Mouse (Mus musculus) WW6 (cell line): ENCODE results near the gene Glmn.

ENCODE experiments used
- DNase-seq: peaks from one replicate; pipeline ENCODE4 v3.0.0-alpha.2; 2013; ENCODE audit warnings: low read depth, low spot score

Gene Glmn

GRCm38 (mm10) chr5:107518602-107519001 is 79.1 kb downstream of the Glmn start:
- DNase-seq, result no peak

- no peak for DNase-seq
Measured at GRCm38 (mm10) chr5:107516087-107516486, 81.6 kb downstream of the Glmn start.

GRCm38 (mm10) chr5:107515453-107515852 is 82.2 kb downstream of the Glmn start:
- no peak for DNase-seq

- no peak for DNase-seq
Measured at GRCm38 (mm10) chr5:107513583-107513982, 84.1 kb downstream of the Glmn start.

GRCm38 (mm10) chr5:107511326-107511725 is 86.4 kb downstream of the Glmn start:
- DNase-seq, result no peak

GRCm38 (mm10) chr5:107510503-107510902 is 87.2 kb downstream of the Glmn start:
- DNase-seq, result no peak

GRCm38 (mm10) chr5:107507321-107507720 is 90.4 kb downstream of the Glmn start, which contains the start of gene Gm42669:
Gene Gm42669 (plus strand): TSS chr5:107507621.
- DNase-seq, result no peak

DNA sequence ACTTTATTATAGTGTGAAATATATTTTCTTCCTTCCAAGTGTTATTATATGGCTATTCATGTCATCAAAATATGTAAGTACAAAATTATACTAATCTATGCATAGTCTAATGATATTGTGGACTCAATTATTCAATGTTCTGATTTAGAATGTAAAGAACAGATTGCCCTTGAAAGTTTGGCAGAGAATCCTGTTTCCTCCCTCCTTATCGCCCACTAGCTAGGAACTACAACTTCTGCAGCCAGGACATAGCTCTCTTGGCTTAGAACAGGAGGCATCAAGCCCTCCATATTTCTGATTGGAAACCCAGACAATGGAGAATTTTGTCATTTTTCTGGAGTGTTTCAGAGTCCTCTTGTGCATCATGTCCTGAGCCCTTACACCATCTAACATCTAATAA is 96.9 kb downstream of the Glmn start:
- no peak for DNase-seq

DNA sequence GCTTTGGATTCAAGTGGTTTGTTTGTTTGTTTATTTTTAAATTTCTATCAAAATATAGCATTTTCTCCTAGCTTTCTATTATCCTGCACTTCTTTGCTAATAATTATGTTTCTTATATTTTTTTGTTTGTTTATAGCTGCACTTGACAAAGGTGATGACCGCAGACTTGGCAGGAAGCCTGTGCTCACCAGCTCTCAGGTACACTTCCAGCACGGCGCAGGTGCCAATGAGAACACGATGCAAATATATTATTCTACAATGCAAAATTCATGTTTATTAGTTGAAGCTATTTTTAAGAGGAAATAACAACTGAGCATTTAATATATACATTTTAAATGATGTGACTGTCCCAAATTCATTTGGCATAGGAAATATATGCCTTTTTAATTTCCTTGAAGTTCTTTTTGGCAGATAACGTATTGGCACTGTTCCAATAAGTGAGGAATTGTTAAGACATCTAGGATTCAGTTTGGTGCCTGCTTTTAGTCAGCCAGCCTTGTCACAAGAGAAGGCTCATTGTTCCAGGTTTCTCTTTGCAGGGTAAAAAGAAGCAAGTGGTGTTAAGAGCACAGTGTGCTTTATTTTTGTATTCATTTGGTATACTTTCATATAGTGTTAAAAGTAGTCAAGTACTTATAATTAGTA is 97.7 kb downstream of the Glmn start:
- DNase-seq, result no peak
